Mouse (Mus musculus) central nervous system, embryonic 11.5 days (tissue): ENCODE results near the gene Egfl7. TPM values are rescaled to one million over a fixed set of nuclear protein-coding genes. Genes with fewer than 3 reads are reported as not detected.

ENCODE experiments used
- polyA plus RNA-seq: library from polyadenylated mRNA; depleted of rRNA; stranded (reverse); fragments of >200 nt; gene quantifications from 2 replicates; pipeline ENCODE4 v1.2.3, GENCODE M21; 2012; rRNA removed

Gene Egfl7
- 105 and 158 TPM in 2 replicates for polyA plus RNA-seq

DNA sequence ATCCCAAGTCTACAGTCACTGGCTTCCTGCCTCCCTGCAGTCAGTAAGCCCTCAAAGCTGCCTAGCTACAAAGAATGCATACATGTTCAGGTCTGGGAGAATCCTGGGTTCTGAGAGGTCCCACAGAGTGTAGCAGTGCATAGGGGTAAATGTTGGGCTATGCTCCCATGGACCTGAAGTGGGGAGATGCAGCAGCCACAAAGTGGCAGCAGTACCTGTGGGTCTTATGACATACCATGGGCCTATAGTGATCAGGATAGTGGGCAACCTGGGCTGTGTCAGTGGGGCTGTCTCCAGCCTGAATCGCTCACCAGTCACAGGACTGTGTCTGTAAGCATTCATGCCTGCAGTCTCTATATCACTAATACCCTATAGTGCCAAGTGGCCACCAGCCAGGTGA, at the start of gene Egfl7:
Egfl7 (plus strand) TSS at position 301 of the 400 bp plus-strand sequence.

DNA sequence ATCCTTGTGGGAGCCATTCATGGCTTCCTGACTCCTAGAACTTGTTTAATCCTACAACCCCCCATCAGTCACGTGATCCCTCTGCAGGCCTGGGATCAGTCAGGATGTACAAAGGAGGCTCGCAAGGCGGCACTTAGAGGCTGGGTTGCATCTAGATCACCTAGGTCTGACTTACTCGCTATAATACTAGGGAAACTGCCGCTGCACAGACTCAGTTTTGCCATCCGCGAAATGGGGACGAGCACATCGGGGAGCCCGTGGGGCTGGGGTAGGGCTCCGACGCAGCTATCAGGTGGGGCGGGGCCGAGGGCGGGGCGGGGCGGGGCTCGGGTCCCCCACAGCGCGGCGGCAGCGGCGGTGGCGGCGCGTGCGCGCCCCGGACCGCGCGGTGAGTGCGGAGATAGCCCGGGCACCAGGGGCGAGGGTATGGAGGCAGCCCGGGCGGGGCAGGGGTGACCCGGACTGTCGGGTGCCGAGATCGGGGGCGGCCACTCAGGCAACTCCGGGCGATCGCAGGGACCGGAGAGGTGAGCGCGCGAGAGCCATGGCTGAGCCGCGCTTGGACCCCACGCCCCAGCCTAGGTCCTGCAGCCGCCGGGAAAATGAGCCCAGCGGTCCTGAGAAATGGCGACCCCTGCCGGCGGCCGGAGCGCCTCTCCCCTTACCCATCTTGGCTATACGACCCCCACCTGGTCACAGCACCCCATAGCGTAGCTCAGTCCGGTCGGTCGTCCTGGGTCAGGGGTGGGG, 6.7 kb downstream of the Egfl7 start, which contains the start of gene Gm20532:
Gm20532 (plus strand) TSS at position 346 of the 750 bp plus-strand sequence.

DNA sequence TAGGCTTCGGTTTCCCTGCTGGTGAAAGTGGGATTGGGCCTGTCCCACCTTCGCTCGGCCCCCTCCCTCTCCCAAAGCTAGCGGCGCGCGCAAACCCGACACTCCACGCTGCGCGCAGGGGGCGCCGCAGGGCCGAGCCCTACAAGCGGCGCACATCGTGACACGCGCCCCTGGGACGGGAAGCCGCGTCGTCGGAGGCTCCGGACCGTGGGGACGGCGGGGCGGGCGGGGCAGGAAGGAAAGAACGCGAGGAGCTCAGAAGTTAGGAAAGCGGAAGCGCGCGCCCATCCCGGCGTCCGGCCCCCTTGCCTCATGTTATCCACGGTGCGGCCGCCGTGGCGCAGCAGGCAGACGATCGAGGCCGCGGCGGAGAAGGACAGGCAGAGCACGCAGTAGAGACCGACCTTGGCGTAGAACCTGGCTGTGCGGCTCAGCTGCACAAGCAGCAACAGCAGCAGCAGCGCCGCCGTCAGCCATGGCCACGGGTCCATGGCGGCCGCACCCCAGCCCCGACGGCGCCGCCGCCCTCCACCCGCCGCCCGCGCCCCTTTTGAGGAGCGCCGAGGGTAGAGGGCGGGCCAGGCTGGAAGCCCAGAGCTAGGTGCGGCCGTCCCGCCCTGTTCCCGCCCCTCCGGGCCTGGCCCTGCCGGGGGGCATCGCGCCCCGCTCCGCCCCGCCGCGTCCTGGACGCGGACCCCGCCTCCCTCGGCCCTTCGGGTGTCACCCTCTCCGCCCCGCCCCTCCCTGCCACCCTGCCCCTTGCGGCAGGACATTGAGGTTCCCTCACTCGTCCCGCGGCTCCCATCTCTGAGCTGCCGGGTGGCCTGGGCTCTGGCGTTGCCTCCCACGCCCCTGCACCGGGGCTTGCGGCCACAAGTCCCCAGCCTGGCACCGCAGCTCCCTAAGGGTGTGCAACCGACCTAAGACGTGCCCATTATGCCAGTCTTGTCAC, 24.2 kb downstream of the Egfl7 start, which contains the start of gene Agpat2:
Agpat2 (minus strand) TSS at position 698 of the 952 bp plus-strand sequence.

GRCm38 (mm10) chr2:26627921-26628739, 48.3 kb downstream of the Egfl7 start, which contains the start of gene Fam69b:
Gene Fam69b, plus strand, starts transcription at chr2:26628457.

Other genes with a start within 250 kb of the Egfl7 start
- 29.9 and 41.4 TPM in 2 replicates for gene Dnlz, start 227.9 kb upstream of the Egfl7 start, polyA plus RNA-seq
- gene Card9, start 219.1 kb upstream of the Egfl7 start, polyA plus RNA-seq, result 2.5 and 3.2 TPM in 2 replicates
- 38.3 and 45.5 TPM in 2 replicates for gene Snapc4, start 199.4 kb upstream of the Egfl7 start, polyA plus RNA-seq
- 171 and 203 TPM in 2 replicates for gene Entr1, start 190.7 kb upstream of the Egfl7 start, polyA plus RNA-seq
- gene Pmpca, start 190.7 kb upstream of the Egfl7 start, polyA plus RNA-seq, result 113 and 121 TPM in 2 replicates
- 37.1 and 43.5 TPM in 2 replicates for gene Inpp5e, start 170.8 kb upstream of the Egfl7 start, polyA plus RNA-seq
- gene Sec16a, start 134.8 kb upstream of the Egfl7 start, polyA plus RNA-seq, result 36.5 and 43.9 TPM in 2 replicates
- gene Notch1, start 63.4 kb upstream of the Egfl7 start, polyA plus RNA-seq, result 38.0 and 39.8 TPM in 2 replicates
- not detected in 2 replicates for gene Gm20532, start 6.6 kb downstream of the Egfl7 start, polyA plus RNA-seq
- 5.7 and 11.7 TPM in 2 replicates for gene Agpat2, start 24.4 kb downstream of the Egfl7 start, polyA plus RNA-seq
- gene Fam69b, start 48.4 kb downstream of the Egfl7 start, polyA plus RNA-seq, result 28.6 and 42.2 TPM in 2 replicates
- gene Lcn4, start 91.3 kb downstream of the Egfl7 start, polyA plus RNA-seq, result not detected in 2 replicates